Mouse (Mus musculus): Measurements from ENCODE around the gene Slc5a2.

Slc5a2 gene

DNA sequence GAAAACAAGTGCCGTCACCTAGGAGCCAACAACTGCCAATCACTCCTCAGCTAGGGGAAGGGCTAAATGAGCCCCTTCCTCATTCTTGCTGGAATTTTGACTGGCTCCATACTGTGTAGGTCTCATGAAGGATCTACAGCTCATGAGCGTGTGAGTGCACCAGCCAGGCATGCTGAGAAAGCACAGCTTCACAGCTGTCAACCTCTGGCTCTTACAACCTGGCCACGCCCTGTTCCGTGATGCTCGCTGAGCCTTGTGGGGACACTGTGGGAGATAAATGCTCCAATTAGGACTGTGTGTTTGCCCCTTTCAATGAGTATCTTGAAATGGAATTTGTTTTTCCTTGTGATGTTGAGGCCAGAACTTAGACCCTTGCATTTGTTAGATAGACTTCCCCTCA is 15.5 kb upstream of the Slc5a2 start:
- no peak for DNase-seq (ENCODE audit: low read depth, low spot score)

DNA sequence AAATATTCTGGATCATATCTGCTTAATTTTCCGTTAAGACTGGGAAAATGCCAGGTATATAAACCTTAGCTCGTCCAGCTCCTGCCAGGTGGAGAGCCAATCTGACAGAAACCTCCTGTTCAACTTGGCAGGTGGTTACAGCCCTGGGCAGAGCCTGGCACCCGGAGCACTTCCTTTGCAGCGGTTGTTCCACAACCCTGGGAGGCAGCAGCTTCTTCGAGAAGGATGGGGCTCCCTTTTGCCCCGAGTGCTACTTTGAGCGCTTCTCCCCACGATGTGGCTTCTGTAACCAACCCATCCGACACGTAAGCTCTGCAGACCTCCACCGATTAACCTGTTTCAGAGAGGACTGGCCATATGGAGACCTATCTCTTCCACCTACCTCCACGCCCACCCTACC is 13.5 kb upstream of the Slc5a2 start:
- no peak for DNase-seq (ENCODE audit: low read depth, low spot score)

DNA sequence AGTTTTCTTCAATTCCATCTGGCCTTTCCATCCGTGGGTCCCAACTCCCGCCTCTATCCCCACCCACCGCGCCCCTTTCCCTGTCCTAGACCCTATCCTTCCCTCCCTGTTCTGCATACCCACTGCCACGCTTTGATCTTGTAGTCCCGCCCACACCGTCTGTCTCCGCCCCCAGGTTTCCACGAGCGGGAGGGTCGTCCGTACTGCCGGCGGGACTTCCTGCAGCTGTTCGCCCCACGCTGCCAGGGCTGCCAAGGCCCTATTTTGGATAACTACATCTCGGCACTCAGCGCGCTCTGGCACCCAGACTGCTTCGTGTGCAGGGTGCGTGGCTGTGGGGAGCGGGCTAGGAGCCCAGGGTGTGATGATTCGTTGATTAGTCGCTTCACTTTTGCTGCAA is 12.8 kb upstream of the Slc5a2 start:
- no peak for DNase-seq (ENCODE audit: low read depth, low spot score)

DNA sequence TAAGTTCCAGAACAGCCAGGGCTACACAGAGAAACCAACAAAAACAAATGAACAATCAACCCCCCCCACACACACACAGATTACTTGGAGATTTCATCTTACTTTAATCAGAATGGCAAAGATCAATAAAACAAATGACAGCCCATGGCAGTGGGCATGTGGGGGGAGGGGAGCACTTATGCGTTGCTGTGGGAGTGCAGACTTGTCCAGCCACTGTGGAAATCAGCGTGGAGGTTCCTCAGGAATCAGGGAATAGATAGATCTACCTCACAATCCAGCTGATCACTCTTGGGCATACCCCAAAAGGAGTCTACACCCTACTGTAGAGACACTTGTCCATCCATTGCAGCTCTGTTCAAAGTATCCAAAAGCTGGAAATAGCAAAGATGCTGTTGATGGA is 10.5 kb upstream of the Slc5a2 start:
- no peak for DNase-seq (ENCODE audit: low read depth, low spot score)

DNA sequence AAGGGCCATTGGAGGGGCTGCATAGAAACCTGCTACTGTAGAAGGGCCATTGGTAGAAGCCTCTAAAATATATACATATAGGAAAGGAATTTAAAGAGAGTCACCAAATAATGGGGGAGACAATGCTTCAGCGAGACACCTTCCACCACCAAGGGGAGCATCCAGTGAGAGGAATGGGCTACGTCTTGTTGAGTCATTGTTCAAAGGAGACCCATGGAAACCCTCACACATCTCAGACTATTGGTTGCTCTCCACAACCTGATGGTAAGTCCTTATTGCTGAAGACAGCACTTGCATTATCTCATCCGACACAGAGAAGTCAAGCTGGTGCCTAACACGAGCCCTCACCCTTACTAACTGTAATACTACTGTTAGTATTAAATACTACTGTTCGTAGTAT is 9.7 kb upstream of the Slc5a2 start:
- no peak for DNase-seq (ENCODE audit: low read depth, low spot score)

DNA sequence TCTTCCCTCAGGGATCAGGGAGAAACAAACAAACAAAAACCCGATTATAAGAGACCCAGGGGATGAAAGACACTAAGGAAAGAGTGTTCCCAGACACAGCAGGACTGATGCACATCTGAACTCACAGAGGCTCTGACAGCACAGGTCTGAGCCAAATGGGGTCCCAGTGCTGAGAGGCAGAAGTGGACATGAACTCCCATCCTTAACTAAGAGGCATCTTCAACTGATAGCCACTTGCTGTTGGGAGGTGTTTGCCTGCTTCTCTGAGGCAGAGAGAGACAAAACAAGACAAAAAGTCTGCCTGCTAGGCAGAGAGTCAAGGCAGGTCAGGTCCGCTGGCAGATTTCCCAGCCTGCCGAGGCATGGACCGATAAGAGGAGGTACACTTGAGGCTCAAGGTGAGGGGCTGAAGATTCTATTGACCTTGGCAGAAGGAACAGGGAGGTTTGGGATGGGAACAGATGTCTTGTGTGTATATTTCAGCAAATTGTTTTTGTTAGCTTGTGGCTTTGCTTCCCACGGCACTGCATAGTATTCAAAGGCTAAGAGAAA is 8.6 kb upstream of the Slc5a2 start:
- DNase-seq (ENCODE audit: low read depth, low spot score) = no peak

DNA sequence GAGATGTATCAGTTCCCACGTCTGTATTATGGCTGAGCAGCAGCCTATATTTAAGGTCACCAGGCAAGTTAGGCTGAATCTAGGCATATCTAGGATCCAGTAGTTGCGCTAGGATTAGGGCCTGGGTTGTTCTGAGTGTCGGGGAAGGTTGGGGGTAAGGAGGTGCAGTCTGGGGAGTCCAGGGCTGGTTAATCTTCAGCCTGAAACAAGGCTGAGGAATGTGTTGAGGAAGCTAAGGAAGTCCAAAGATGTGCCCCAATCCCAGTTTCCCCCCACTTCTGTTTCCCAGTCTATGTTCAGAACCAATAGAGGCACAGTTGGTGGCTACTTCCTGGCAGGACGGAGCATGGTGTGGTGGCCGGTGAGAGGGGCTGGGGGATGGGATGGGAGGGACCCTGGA is 599 bp downstream of the Slc5a2 start:
- DNase-seq (ENCODE audit: low read depth, low spot score) = no peak

DNA sequence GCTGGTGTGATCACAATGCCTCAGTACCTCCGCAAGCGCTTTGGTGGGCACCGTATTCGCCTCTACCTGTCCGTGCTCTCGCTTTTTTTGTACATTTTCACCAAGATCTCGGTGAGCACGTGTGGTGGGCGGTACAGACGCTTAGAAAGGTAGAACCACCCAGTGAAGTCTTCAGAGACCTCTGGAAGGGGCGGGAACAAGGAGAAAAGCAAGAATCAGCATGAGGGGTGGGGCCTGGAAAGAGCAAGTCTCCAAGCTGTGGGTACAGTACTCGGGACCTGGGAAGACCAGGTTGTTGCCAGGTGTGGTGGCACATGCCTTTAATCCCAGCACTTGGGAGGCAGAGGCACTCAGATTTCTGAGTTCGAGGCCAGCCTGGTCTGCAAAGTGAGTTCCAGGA is 1.9 kb downstream of the Slc5a2 start:
- no peak for DNase-seq (ENCODE audit: low read depth, low spot score)

DNA sequence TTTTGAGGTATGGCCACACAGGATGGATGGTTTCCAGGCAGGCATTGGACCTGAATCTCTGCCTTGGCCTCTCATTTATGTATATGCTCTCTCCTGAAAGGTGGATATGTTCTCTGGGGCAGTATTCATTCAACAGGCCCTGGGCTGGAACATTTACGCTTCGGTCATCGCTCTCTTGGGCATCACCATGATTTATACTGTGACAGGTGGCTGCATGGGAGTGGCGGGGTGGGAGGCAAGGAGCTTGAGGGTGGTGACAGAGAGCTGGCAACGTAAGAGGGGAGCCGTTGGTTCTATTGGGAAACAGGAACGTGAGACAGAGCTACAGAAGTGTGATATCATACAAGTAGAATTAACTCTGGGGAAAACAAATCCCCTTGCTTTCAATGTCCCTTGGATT is 2.4 kb downstream of the Slc5a2 start:
- no peak for DNase-seq (ENCODE audit: low read depth, low spot score)

DNA sequence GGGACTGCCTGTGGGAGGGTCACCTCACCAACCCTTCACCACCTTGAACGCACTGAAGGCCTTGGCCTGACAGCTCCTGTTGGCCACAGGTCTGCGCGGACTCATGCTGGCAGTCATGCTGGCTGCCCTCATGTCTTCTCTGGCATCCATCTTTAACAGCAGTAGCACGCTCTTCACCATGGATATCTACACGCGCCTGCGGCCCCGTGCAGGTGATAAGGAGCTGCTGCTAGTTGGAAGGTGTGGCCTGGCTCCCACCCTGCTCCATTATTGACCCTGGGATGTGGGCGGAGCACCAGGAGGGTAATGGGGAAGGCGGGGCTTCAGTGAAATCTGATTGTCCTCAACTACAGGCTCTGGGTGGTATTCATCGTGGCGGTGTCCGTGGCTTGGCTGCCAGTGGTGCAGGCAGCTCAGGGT is 5.0 kb downstream of the Slc5a2 start:
- no peak for DNase-seq (ENCODE audit: low read depth, low spot score)

DNA sequence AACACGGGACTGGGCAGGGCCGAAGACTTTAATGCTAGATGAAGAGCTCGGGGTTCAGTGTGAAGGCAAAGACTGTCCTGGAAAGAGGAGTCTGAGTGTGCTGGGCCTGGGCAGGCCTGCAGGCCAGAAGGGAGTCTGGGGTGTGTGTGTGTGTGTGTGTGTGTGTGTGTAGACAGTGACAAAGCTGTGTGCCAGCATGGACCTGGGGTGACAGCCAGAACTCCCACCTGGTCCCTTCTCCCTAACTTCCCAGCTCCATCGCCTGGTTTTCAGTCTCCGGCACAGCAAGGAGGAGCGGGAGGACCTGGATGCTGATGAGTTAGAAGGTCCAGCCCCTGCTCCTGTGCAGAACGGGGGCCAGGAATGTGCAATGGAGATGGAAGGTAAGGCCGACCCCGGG is 6.0 kb downstream of the Slc5a2 start:
- no peak for DNase-seq (ENCODE audit: low read depth, low spot score)

DNA sequence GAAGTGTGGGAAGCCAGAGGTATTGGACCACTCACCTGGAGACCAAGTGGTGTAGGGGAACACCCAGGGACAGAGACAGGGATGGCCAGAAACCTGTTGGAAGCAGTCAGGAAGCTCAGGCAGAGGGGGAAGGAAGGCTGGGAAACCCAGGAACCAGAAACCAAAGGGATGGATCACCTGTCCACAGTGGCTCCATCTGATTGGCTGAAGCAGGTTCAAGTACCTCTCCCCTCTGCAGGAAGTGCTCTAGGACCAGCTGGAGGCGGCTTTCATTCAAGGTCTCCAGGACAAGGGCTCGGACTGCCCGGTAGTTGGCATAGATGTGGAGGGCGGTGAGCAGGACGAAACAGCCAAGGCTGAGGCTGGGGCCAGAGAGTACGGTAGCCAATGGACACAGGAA is 10.6 kb downstream of the Slc5a2 start:
- DNase-seq (ENCODE audit: low read depth, low spot score) = no peak

DNA sequence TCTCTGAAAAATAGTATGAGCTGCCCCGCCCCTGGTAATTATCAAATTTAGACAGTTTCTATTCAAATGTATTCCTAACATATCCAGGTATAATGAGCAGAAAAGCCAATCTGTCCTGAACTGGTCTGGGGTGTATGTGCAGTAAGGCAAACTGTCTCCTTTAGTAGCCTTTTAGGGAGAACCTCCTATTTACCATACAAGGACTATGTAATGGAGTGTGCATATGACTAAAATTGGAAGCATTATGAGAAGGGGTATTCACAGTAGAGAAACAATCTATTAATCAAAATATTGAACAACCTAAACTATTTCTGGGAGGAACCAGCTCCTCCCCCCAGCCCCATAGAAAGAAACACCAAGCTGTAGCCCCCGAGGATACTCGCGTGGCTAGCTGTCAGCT is 14.3 kb downstream of the Slc5a2 start:
- DNase-seq (ENCODE audit: low read depth, low spot score) = no peak

DNA sequence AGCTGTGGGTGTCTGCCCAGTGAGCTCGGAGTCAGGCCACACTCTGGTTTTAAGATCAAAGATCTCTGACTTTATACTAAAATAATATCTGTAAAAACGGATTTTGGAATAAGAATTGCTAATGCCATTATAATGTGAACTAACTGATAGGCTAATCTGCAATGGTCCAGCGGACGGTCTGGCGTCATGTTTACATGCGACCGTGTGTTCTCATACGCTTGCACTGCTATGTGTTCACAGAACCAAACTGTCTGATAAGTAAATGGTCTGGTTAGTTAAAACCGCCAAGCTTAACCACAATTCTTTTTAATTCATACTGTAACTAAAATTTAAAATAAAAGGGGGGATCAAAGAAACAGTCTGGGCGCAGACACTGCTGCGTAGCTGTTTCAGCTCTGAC is 16.3 kb downstream of the Slc5a2 start:
- no peak for DNase-seq (ENCODE audit: low read depth, low spot score)

DNA sequence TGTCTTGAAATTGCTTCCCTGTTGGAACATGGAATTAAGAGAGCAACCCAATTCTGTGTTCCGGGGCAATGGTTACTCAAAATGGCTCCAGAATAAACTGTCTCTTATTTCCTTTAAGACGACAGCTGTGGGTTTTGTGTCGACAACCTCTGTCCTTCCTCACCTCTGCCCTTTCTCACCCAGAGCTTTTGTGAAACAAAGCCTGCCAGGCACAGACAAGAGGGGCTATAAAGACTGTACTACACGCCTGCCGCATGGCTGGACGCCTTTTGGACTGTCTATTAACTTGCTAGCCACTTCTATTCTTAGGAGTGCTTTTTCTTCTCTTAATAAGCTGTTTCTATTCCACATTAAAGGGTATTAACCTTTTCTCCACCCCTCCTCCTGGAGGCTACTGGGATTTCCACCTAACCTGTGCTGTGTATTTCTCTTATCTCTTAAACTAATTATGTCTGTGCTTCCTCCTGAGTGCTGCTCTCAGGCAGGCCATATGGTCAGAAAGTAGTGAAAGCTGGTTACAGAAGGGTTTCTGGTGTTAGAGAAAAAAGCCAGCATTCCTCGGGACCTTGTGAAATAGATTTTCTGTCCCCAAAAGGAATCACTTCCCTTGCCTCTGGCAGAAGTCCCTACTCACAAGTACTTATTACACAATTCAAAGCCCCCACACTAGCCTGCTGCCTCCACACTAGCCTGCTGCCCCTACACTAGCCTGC is 17.2 kb downstream of the Slc5a2 start:
- no peak for DNase-seq (ENCODE audit: low read depth, low spot score)

DNA sequence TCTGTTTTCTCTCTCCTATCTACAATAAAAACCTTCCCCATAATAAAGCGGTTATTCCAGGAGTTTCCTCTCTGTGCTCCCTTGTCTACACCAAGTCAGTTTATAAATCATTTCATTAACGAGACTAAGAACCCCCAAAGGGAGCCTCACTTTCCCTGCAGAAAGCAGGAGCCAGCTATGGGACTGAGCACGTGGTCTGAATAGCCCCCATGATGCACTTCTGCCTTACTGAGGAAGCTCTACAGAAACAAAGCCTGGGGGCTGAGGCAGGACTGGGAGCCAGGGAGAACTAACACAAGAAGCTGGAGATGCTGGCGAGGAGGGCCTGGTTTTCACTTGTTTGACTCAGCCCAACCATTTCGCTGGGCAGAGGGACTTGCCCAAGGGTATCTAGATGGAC is 18.6 kb downstream of the Slc5a2 start:
- DNase-seq (ENCODE audit: low read depth, low spot score) = no peak

DNA sequence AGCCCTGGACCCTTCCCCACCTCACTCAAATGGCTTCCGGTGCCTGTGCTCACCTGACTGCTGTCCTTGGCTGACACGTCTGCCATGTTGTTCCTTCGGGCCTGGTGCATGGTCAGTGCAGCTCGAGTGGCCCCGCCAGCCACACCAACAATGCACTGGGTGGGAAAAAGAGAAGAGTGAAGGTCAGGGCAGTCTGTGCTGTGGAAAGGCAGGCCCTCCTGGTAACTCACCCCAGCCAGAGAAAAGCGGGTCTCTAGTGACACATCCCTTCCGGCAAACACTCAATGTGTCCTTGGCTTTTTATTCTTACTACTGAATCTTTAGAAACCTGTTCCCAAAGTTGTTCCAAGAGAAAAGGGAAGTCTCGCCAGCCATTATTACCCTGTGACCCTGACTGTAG is 19.6 kb downstream of the Slc5a2 start:
- DNase-seq (ENCODE audit: low read depth, low spot score) = no peak

DNA sequence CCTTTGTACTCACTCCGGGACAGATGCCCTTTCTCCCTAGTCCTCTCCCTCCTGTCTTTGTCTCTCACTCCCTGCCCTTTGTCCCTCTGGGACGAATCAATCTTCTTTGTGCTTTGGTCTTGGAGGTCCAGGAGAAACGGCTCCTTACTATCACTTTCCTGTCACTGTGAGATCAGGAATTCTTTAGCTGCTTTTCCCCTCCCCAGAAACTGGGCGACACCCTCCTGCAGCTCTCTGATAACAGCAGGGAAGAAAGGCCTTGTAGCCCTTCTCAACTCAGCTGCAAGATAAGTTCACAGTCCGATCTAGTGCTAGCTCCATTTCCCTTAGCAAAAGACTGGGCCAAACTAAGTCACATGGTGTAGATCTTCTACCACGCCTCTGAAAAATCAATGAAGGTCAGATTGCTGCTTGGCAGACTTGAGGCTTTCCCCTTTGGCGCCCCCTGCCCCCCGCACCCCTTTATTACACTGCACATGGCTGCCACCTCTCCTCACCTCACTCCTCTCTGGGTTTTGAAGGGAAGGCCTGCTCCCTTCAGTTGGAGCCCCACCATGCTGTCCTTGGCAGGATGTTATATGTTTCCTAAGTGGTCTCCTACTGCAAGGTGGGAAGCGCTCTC is 23.6 kb downstream of the Slc5a2 start:
- DNase-seq (ENCODE audit: low read depth, low spot score) = no peak

DNA sequence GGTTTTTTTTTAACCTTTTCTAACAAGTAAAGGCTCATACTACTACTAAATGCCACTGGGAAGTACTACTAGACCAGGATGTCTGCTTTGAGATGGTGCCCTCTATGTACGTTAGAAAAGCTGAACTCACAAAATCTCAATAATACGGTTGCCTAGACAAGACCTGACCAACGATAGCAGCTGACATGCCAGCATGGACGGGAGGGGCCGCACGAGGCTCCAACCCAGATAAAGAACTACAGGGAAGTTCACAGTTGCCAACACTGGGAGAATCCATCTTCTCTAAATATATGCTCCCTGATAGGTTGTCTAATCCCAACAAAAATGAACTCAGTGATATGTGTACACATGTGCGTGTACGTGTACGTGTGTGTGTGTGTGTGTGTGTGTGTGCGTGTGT is 29.3 kb downstream of the Slc5a2 start:
- DNase-seq (ENCODE audit: low read depth, low spot score) = no peak

DNA sequence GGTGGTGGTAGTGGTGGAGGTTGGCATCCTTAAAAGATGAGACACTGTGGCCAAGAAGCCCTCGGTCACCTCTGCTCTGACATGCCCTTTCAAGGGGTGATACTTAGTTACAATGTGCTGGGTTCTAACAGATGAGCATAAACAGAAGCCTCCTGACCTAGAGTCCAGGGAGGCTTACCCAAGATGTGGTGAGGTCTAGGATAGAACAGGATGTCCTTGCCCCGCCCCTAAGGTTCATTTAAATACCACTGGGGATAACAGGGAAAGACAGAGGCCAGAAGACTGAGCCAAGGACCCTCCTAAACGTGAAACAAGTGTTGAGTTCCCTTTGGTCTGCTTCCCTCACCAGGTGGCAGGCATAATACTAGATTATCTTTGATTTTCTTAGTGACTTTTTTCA is 31.1 kb downstream of the Slc5a2 start:
- no peak for DNase-seq (ENCODE audit: low read depth, low spot score)

DNA sequence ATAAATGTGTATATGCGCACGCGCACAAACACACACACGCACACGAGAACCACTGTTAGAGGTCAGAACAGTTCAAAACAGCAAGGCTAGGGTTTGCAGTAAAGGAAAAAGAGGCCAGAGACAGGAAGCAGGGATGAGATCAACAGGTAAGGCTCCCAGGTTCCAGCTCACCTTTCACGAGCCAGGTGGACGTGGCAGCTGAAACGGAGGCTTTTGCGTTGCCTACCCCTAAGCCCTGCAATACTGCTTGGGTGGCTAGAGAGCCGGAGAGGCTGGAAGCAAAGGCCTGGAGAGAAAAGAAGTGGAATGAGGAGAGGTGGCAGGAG is 31.8 kb downstream of the Slc5a2 start:
- DNase-seq (ENCODE audit: low read depth, low spot score) = no peak

DNA sequence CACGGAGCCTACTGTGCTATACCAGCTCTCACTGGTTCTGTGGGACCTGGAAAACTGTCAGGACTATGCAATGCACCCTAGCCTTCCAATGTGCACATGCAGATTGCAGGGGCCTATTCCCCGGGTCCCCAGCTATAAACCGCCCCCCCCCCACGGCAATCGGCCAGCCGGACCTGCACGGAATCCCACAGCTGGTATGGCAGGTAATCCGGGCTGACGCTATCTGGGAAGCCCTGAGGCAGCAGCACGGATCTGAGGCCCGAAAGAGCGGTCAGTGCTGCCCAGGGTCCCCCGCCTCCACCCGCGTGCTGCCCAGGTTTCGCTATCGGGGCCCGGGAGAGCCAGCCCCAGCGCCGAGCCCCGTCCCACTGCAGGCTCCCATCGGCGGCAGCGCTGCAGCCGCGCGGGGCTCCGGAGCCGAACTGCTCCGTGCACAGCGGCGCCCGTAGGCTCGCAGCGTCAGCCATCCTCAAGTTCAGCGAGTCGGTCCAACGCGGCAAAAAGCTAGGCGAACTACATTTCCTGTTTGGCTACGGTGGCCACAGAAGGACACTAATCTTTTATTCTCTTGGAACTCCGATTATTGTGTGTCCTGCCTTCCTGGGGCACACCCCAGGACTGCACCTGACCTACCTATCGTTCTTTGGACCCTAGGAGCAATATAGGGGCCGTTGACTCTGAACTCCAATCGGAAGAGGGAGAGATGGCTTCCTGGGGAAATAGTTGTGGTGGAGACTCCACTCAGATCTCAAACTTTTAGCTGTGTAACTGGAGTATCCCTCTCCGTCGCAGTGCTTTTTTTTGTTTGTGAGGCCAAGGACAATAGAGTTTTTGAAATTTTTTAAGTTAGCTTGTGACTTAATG is 32.4 kb downstream of the Slc5a2 start, which contains the start of gene BC017158:
Gene BC017158, minus strand, starts transcription at position 554 of the 864 bp plus-strand sequence.
- peak; percentile 60 for DNase-seq (ENCODE audit: low read depth, low spot score)

Measured in retina, adult 2 months (tissue).